Mouse (Mus musculus): Measurements from ENCODE around the gene Scrt2. TPM values are rescaled to one million over a fixed set of nuclear protein-coding genes. Genes with fewer than 3 reads are reported as not detected.

The Scrt2 gene
- polyA plus RNA-seq, 1 experiment from 2014 or later, result not detected

GRCm38 (mm10) chr2:152111311-152111710 is 30.0 kb downstream of the Scrt2 start:
- H3K4me2 ChIP-seq (ENCODE audit: low read depth, low read length), result no peak overlapping the region
- peaks cover 8% of the 10 kb centered on the region; the same call in 1 of the 2 replicates for H3K27me3 ChIP-seq (ENCODE audit: control insufficient read depth, insufficient read depth, low read length)
- H3K27ac ChIP-seq (ENCODE audit: low read length), result no peak overlapping the region
- H3K4me3 ChIP-seq (ENCODE audit: low read length), result no peak overlapping the region
- 28% methylated on average over 2 of the region's 2 CpGs for WGBS
- 0 out of 2 replicates have a peak, but pooled peaks cover 2% of the 10 kb centered on the region for H3K9me3 ChIP-seq (replicated peaks; ENCODE audit: control insufficient read depth, low read length)
- no peak overlapping the region for H3K9ac ChIP-seq (ENCODE audit: low read length)
- no peaks in the 10 kb centered on the region for H3K36me3 ChIP-seq (ENCODE audit: control insufficient read depth, insufficient read depth)
- ATAC-seq (replicated peaks; ENCODE audit: extremely low read depth, insufficient read depth, low FRiP score), result no peak
- peaks cover 6% of the 10 kb centered on the region; the same call in 1 of the 2 replicates for H3K4me1 ChIP-seq (ENCODE audit: control insufficient read depth, insufficient read depth, low read length)

DNA sequence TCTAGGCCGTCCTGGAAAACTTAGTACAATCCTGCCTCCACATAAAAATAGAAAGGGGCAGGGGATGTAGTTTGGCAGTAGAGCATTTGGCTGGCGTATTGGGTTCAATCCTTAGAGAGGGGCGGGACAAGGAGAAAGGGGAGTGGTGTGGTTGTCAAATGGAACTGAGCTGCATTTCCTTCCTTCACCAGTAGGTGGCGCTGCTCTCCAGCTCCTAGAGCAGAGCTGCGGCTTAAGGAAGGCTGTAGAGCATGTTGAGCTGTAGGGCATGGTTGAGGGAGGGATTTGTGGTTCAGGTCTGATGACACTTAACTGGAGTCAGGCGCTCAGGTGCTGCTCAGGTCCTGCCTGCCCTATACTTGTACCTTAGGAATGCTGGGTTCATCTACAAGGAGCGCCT is 30.6 kb downstream of the Scrt2 start:
- no peak overlapping the region for H3K4me2 ChIP-seq (ENCODE audit: low read depth, low read length)
- no peaks in the 10 kb centered on the region for H3K36me3 ChIP-seq (ENCODE audit: control insufficient read depth, insufficient read depth)
- H3K9me3 ChIP-seq (replicated peaks; ENCODE audit: control insufficient read depth, low read length), result 0 out of 2 replicates have a peak, but pooled peaks cover 2% of the 10 kb centered on the region
- H3K4me3 ChIP-seq (ENCODE audit: low read length), result no peak overlapping the region
- ATAC-seq (replicated peaks; ENCODE audit: extremely low read depth, insufficient read depth, low FRiP score), result peak; percentile 74
- no peak overlapping the region for H3K27ac ChIP-seq (ENCODE audit: low read length)
- WGBS, result 9% methylated on average over 7 of the region's 7 CpGs
- H3K27me3 ChIP-seq (ENCODE audit: control insufficient read depth, insufficient read depth, low read length), result peaks cover 8% of the 10 kb centered on the region; the same call in 1 of the 2 replicates
- H3K9ac ChIP-seq (ENCODE audit: low read length), result no peak overlapping the region
- peaks cover 6% of the 10 kb centered on the region; the same call in 1 of the 2 replicates for H3K4me1 ChIP-seq (ENCODE audit: control insufficient read depth, insufficient read depth, low read length)

DNA sequence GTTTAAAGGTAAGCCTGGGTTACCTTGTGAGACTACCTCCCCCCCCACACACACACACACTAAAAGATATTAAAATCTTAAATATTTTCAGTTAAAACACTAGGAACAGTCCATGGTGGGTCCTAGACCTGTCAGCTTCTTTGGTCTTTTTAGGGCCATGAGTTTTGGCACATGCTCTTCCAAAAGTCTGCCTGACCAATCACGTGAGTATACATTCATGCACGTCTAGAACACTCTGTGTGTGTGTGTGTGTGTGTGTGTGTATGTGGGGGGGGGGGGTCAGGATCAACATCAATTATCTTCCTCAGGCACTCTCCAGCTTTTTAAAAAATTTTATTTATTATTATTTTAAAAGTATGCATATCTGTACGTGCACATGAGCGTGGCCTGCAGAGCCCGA is 31.2 kb downstream of the Scrt2 start:
- Histone ChIP-seq H3K27ac (ENCODE audit: low read length) (no peak overlapping the region), H3K4me2 (ENCODE audit: low read depth, low read length) (no peak overlapping the region), H3K27me3 (ENCODE audit: control insufficient read depth, insufficient read depth, low read length) (peaks cover 8% of the 10 kb centered on the region; the same call in 1 of the 2 replicates), H3K9me3 (replicated peaks; ENCODE audit: control insufficient read depth, low read length) (0 out of 2 replicates have a peak, but pooled peaks cover 2% of the 10 kb centered on the region), H3K4me1 (ENCODE audit: control insufficient read depth, insufficient read depth, low read length) (peaks cover 6% of the 10 kb centered on the region; the same call in 1 of the 2 replicates), H3K9ac (ENCODE audit: low read length) (no peak overlapping the region), H3K4me3 (ENCODE audit: low read length) (no peak overlapping the region), H3K36me3 (ENCODE audit: control insufficient read depth, insufficient read depth) (no peaks in the 10 kb centered on the region)
- WGBS, result 87% methylated on average over 5 of the region's 5 CpGs
- ATAC-seq (replicated peaks; ENCODE audit: extremely low read depth, insufficient read depth, low FRiP score), result no peak

DNA sequence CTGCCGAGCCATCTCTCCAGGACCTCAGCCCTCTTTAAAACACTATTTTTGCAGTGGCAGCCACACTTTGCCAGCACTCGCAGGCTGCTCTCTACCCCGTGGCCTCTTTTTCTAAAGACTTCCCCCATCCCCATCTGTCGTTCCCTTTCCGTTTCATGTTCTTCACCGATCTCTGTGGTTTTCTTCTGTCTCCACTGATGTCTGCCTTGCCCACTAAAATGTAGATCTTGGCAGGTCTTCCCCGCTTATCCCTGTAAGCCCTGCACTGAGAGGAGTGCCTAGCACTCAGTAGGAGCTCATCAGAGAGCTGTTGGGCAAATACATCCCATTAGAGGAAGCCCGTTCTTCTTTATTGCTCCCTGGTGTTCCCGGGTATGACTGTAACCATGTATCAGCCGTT is 31.6 kb downstream of the Scrt2 start:
- Histone ChIP-seq H3K36me3 (ENCODE audit: control insufficient read depth, insufficient read depth) (no peaks in the 10 kb centered on the region), H3K4me1 (ENCODE audit: control insufficient read depth, insufficient read depth, low read length) (peaks cover 6% of the 10 kb centered on the region; the same call in 1 of the 2 replicates), H3K9ac (ENCODE audit: low read length) (no peak overlapping the region), H3K27ac (ENCODE audit: low read length) (no peak overlapping the region), H3K4me3 (ENCODE audit: low read length) (no peak overlapping the region), H3K9me3 (replicated peaks; ENCODE audit: control insufficient read depth, low read length) (no peaks in the 10 kb centered on the region), H3K27me3 (ENCODE audit: control insufficient read depth, insufficient read depth, low read length) (peaks cover 8% of the 10 kb centered on the region; the same call in 1 of the 2 replicates), H3K4me2 (ENCODE audit: low read depth, low read length) (no peak overlapping the region)
- no peak for ATAC-seq (replicated peaks; ENCODE audit: extremely low read depth, insufficient read depth, low FRiP score)
- 59% methylated on average over 10 of the region's 10 CpGs for WGBS

DNA sequence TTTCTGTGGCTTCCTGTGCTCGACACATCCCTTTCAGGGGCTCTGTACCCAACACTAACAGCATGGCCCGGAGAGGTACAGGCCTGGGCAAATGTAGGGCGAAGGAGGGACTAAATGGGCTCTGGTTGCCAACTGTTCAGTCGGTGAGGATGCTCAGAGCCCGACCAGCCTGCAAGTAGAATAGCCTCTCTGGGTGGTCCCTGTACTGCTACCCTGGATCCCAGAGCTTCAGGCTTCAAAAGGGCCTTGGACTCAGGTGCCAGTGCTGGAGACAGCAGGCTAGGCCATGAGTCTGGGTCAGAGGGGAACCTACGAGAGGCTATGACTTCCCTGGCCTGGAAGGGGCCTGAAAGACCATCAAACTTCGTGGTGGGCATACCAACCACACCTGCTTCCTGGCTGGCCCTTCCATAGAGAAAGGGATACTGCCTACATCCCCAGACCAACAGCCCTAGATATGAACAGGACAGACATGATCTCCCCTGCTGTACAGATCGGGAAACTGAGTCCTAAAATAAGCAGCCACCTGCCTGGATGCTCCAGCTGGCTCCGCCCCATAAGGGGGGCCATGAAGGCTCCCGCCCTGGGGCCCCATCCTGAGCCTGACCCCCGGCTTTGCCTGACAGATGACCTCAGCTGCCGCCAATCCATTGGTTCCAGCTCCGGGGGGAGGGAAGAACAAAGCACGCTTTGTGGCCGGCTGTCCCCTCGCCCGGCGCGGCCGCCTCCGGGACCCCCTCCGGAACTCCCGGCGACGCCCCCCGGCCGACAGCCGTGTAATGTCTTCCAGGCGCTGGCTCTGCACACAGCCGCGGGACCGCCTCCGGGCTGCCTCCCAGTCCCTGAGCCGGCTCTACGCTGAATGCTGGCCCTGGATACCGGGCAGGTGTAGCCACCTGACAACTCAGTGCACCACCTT is 33.0 kb downstream of the Scrt2 start:
- Histone ChIP-seq H3K36me3 (ENCODE audit: control insufficient read depth, insufficient read depth) (no peaks in the 10 kb centered on the region), H3K9me3 (replicated peaks; ENCODE audit: control insufficient read depth, low read length) (no peaks in the 10 kb centered on the region), H3K27ac (ENCODE audit: low read length) (no peak overlapping the region), H3K4me2 (ENCODE audit: low read depth, low read length) (peak overlapping the region; percentile 48), H3K4me3 (ENCODE audit: low read length) (peak overlapping the region; percentile 9; the same call in 1 of the 2 replicates), H3K9ac (ENCODE audit: low read length) (0 out of 2 replicates have a peak overlapping the region, but pooled peaks have one; percentile 5), H3K4me1 (ENCODE audit: control insufficient read depth, insufficient read depth, low read length) (peaks cover 6% of the 10 kb centered on the region; the same call in 1 of the 2 replicates), H3K27me3 (ENCODE audit: control insufficient read depth, insufficient read depth, low read length) (peaks cover 8% of the 10 kb centered on the region; the same call in 1 of the 2 replicates)
- WGBS, result 17% methylated on average over 36 of the region's 36 CpGs
- no peak; the same call in 1 of the 2 replicates for ATAC-seq (replicated peaks; ENCODE audit: extremely low read depth, insufficient read depth, low FRiP score)

- Histone ChIP-seq H3K36me3 (ENCODE audit: control insufficient read depth, insufficient read depth) (no peaks in the 10 kb centered on the region), H3K9ac (ENCODE audit: low read length) (no peak overlapping the region), H3K27ac (ENCODE audit: low read length) (no peak overlapping the region), H3K4me3 (ENCODE audit: low read length) (no peak overlapping the region), H3K4me2 (ENCODE audit: low read depth, low read length) (no peak overlapping the region), H3K4me1 (ENCODE audit: control insufficient read depth, insufficient read depth, low read length) (peaks cover 6% of the 10 kb centered on the region; the same call in 1 of the 2 replicates), H3K27me3 (ENCODE audit: control insufficient read depth, insufficient read depth, low read length) (peaks cover 11% of the 10 kb centered on the region), H3K9me3 (replicated peaks; ENCODE audit: control insufficient read depth, low read length) (no peaks in the 10 kb centered on the region)
- WGBS, result 73% methylated on average over 7 of the region's 7 CpGs
- ATAC-seq (replicated peaks; ENCODE audit: extremely low read depth, insufficient read depth, low FRiP score), result no peak
Measured at GRCm38 (mm10) chr2:152117694-152118093, 36.4 kb downstream of the Scrt2 start.

GRCm38 (mm10) chr2:152119228-152119865 is 38.0 kb downstream of the Scrt2 start:
- Histone ChIP-seq H3K27ac (ENCODE audit: low read length) (no peak overlapping the region), H3K4me1 (ENCODE audit: control insufficient read depth, insufficient read depth, low read length) (peaks cover 6% of the 10 kb centered on the region; the same call in 1 of the 2 replicates), H3K9ac (ENCODE audit: low read length) (no peak overlapping the region), H3K36me3 (ENCODE audit: control insufficient read depth, insufficient read depth) (no peaks in the 10 kb centered on the region), H3K4me3 (ENCODE audit: low read length) (no peak overlapping the region), H3K27me3 (ENCODE audit: control insufficient read depth, insufficient read depth, low read length) (peaks cover 7% of the 10 kb centered on the region), H3K4me2 (ENCODE audit: low read depth, low read length) (no peak overlapping the region), H3K9me3 (replicated peaks; ENCODE audit: control insufficient read depth, low read length) (no peaks in the 10 kb centered on the region)
- 42% methylated on average over 6 of the region's 6 CpGs for WGBS
- no peak for ATAC-seq (replicated peaks; ENCODE audit: extremely low read depth, insufficient read depth, low FRiP score)

DNA sequence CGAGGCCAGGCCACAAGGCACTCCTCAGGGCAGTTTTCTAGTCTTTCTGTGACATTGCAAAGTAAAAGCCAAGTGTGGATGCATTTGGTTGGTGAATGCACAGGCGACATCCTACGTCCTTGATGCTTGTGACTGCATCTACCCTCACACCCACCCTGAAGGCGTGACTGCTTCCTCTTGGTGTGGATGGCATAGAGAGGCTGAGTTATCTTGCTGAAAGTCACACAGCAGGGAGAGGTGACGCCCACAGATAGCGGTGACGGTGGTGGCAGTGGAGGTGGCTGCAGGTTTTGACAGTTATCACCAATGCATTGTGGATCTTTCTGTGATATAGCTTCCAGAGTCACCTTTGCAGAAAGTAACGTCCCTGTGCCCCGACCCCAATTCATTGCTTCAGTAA is 41.6 kb downstream of the Scrt2 start:
- H3K9ac ChIP-seq (ENCODE audit: low read length), result no peak overlapping the region
- H3K4me3 ChIP-seq (ENCODE audit: low read length), result no peak overlapping the region
- H3K4me2 ChIP-seq (ENCODE audit: low read depth, low read length), result no peak overlapping the region
- H3K27ac ChIP-seq (ENCODE audit: low read length), result no peak overlapping the region
- no peaks in the 10 kb centered on the region for H3K4me1 ChIP-seq (ENCODE audit: control insufficient read depth, insufficient read depth, low read length)
- H3K9me3 ChIP-seq (replicated peaks; ENCODE audit: control insufficient read depth, low read length), result no peaks in the 10 kb centered on the region
- H3K27me3 ChIP-seq (ENCODE audit: control insufficient read depth, insufficient read depth, low read length), result peaks cover 3% of the 10 kb centered on the region
- H3K36me3 ChIP-seq (ENCODE audit: control insufficient read depth, insufficient read depth), result no peaks in the 10 kb centered on the region
- no peak for ATAC-seq (replicated peaks; ENCODE audit: extremely low read depth, insufficient read depth, low FRiP score)
- 42% methylated on average over 9 of the region's 9 CpGs for WGBS
